Mouse (Mus musculus) hindbrain, embryonic 16.5 days (tissue): ENCODE results near the gene Iqsec2. TPM values are rescaled to one million over a fixed set of nuclear protein-coding genes. Genes with fewer than 3 reads are reported as not detected.

Experiments used
- ATAC-seq: fragments of 200-750 bp; cut with Nextera tagmentation; 2 replicates; pipeline ENCODE4 v1.8.0; 2017; ENCODE audit warnings: moderate TSS enrichment, moderate library complexity
- H3K27ac ChIP-seq: fragments of 300-500 bp; sonication (generic); 2 replicates; pipeline ENCODE4 v1.5.1; 2014; ENCODE audit warnings: low read depth, mild to moderate bottlenecking, control low read depth, low read length, moderate library complexity
- H3K27me3 ChIP-seq: fragments of 300-500 bp; sonication (generic); replicated peaks from 2 replicates; pipeline ENCODE4 v1.6.1; 2014; ENCODE audit warnings: low read length; ENCODE audit not compliant: control insufficient read depth, insufficient read depth
- H3K36me3 ChIP-seq: fragments of 300-500 bp; sonication (generic); 2 replicates; pipeline ENCODE4 v1.6.1; 2014; ENCODE audit warnings: mild to moderate bottlenecking, low read length, moderate library complexity, mixed read lengths; ENCODE audit not compliant: control insufficient read depth, insufficient read depth
- H3K4me1 ChIP-seq: fragments of 300-500 bp; sonication (generic); 2 replicates; pipeline ENCODE4 v1.6.1; 2014; ENCODE audit warnings: low read depth, low read length; ENCODE audit not compliant: control insufficient read depth, insufficient read depth
- H3K4me2 ChIP-seq: fragments of 300-500 bp; sonication (generic); 2 replicates; pipeline ENCODE4 v1.6.1; 2014; ENCODE audit warnings: mild to moderate bottlenecking, low read length, control low read depth, moderate library complexity
- H3K4me3 ChIP-seq: fragments of 300-500 bp; sonication (generic); 2 replicates; pipeline ENCODE4 v1.5.1; 2014; ENCODE audit warnings: mild to moderate bottlenecking, low read length, control low read depth, moderate library complexity
- H3K9ac ChIP-seq: fragments of 300-500 bp; sonication (generic); 2 replicates; pipeline ENCODE4 v1.6.1; 2014; ENCODE audit warnings: low read depth, mild to moderate bottlenecking, control low read depth, low read length, moderate library complexity
- H3K9me3 ChIP-seq: fragments of 300-500 bp; sonication (generic); 2 replicates; pipeline ENCODE4 v1.6.1; 2014; ENCODE audit warnings: mild to moderate bottlenecking, low read length, moderate library complexity; ENCODE audit not compliant: control insufficient read depth
- WGBS: fragments of 180-500 bp; shearing (Covaris S2); extraction: QIAGEN DNeasy Blood & Tissue Kit; methylation state at CpG from one replicate; pipeline ENCODE4 v1.1.7; 2014; 5-methylcytosine and 5-hydroxymethylcytosine counted together
- polyA plus RNA-seq: library from polyadenylated mRNA; unstranded; fragments of >200 nt; fragmentation: Nextera tagmentation; extraction: Ambion mirVana; gene quantifications from 2 replicates; pipeline ENCODE4 v1.2.1, GENCODE M21; 2015

Iqsec2 gene
- polyA plus RNA-seq, 1 experiment from 2014 or later: 6.8 TPM

- Histone ChIP-seq H3K4me3 (no peak overlapping the region), H3K9ac (no peak overlapping the region), H3K27me3 (peaks cover 25% of the 10 kb centered on the region), H3K4me2 (peak overlapping the region; percentile 54), H3K9me3 (no peaks in the 10 kb centered on the region), H3K36me3 (no peaks in the 10 kb centered on the region), H3K4me1 (peaks cover 14% of the 10 kb centered on the region; the same call in 1 of the 2 replicates), H3K27ac (no peak overlapping the region)
- WGBS: 27% methylated on average over 4 of the region's 5 CpGs
- peak; percentile 81 for ATAC-seq
Measured at GRCm38 (mm10) chrX:152147451-152148116, 3.5 kb downstream of the Iqsec2 start.

- Histone ChIP-seq H3K27me3 (peaks cover 26% of the 10 kb centered on the region), H3K4me1 (peaks cover 14% of the 10 kb centered on the region; the same call in 1 of the 2 replicates), H3K9me3 (no peaks in the 10 kb centered on the region), H3K27ac (no peak overlapping the region), H3K4me2 (peak overlapping the region; percentile 12; the same call in 1 of the 2 replicates), H3K36me3 (no peaks in the 10 kb centered on the region), H3K4me3 (no peak overlapping the region), H3K9ac (no peak overlapping the region)
- no peak for ATAC-seq
- 77% methylated on average over 5 of the region's 5 CpGs for WGBS
Measured at GRCm38 (mm10) chrX:152148706-152149105, 4.6 kb downstream of the Iqsec2 start.

GRCm38 (mm10) chrX:152151709-152152108 lies 7.6 kb downstream of the Iqsec2 start:
- H3K9ac ChIP-seq: no peak overlapping the region
- H3K27ac ChIP-seq: no peak overlapping the region
- peaks cover 13% of the 10 kb centered on the region for H3K27me3 ChIP-seq

GRCm38 (mm10) chrX:152158294-152158693 lies 14.2 kb downstream of the Iqsec2 start:
- peaks cover 10% of the 10 kb centered on the region; the same call in 1 of the 2 replicates for H3K27me3 ChIP-seq
- H3K4me2 ChIP-seq: no peak overlapping the region
- no peak overlapping the region for H3K27ac ChIP-seq
- H3K36me3 ChIP-seq: no peaks in the 10 kb centered on the region
- ATAC-seq: no peak
- 81% methylated on average over 3 of the region's 3 CpGs for WGBS
- H3K4me1 ChIP-seq: no peaks in the 10 kb centered on the region
- H3K4me3 ChIP-seq: no peak overlapping the region
- no peak overlapping the region for H3K9ac ChIP-seq
- no peaks in the 10 kb centered on the region for H3K9me3 ChIP-seq

More at GRCm38 (mm10) chrX:152151709-152152108, 7.6 kb downstream of the Iqsec2 start:
- Histone ChIP-seq H3K9me3 (no peaks in the 10 kb centered on the region), H3K4me3 (no peak overlapping the region), H3K4me2 (no peak overlapping the region), H3K4me1 (peaks cover 5% of the 10 kb centered on the region; the same call in 1 of the 2 replicates), H3K36me3 (no peaks in the 10 kb centered on the region)
- 12% methylated on average over 6 of the region's 6 CpGs for WGBS
- peak; percentile 60; the same call in 1 of the 2 replicates for ATAC-seq

- no peak overlapping the region for H3K4me3 ChIP-seq
- no peaks in the 10 kb centered on the region for H3K36me3 ChIP-seq
- H3K9me3 ChIP-seq: no peaks in the 10 kb centered on the region
- no peak for ATAC-seq
- H3K27me3 ChIP-seq: peaks cover 6% of the 10 kb centered on the region; the same call in 1 of the 2 replicates
- H3K27ac ChIP-seq: no peak overlapping the region
- no peak overlapping the region for H3K4me2 ChIP-seq
- 91% methylated on average over 4 of the region's 4 CpGs for WGBS
- no peak overlapping the region for H3K9ac ChIP-seq
- H3K4me1 ChIP-seq: no peaks in the 10 kb centered on the region
Measured at GRCm38 (mm10) chrX:152161404-152161803, 17.3 kb downstream of the Iqsec2 start.

- no peaks in the 10 kb centered on the region for H3K36me3 ChIP-seq
- H3K4me3 ChIP-seq: no peak overlapping the region
- H3K27me3 ChIP-seq: peaks cover 13% of the 10 kb centered on the region
- no peak overlapping the region for H3K27ac ChIP-seq
- no peaks in the 10 kb centered on the region for H3K4me1 ChIP-seq
- no peaks in the 10 kb centered on the region for H3K9me3 ChIP-seq
- H3K4me2 ChIP-seq: no peak overlapping the region
- ATAC-seq: no peak
- H3K9ac ChIP-seq: no peak overlapping the region
Measured at GRCm38 (mm10) chrX:152164061-152164460, 20.0 kb downstream of the Iqsec2 start.

- Histone ChIP-seq H3K36me3 (no peaks in the 10 kb centered on the region), H3K9me3 (no peaks in the 10 kb centered on the region), H3K4me3 (no peak overlapping the region), H3K27me3 (peaks cover 15% of the 10 kb centered on the region), H3K4me1 (peaks cover 2% of the 10 kb centered on the region; the same call in 1 of the 2 replicates), H3K27ac (no peak overlapping the region), H3K9ac (no peak overlapping the region), H3K4me2 (no peak overlapping the region)
- ATAC-seq: no peak
- 77% methylated on average over 6 of the region's 6 CpGs for WGBS
Measured at GRCm38 (mm10) chrX:152166161-152166560, 22.1 kb downstream of the Iqsec2 start.

- 91% methylated on average over 1 of the region's 1 CpGs for WGBS
Measured at GRCm38 (mm10) chrX:152168521-152168920, 24.5 kb downstream of the Iqsec2 start.

GRCm38 (mm10) chrX:152171041-152172026 lies 27.3 kb downstream of the Iqsec2 start:
- ATAC-seq: peak; percentile 76
- Histone ChIP-seq H3K4me2 (no peak overlapping the region), H3K4me1 (peaks cover 2% of the 10 kb centered on the region), H3K27me3 (peaks cover 20% of the 10 kb centered on the region), H3K27ac (no peak overlapping the region), H3K9ac (no peak overlapping the region), H3K36me3 (no peaks in the 10 kb centered on the region), H3K4me3 (no peak overlapping the region), H3K9me3 (no peaks in the 10 kb centered on the region)
- WGBS: 69% methylated on average over 6 of the region's 6 CpGs

More at GRCm38 (mm10) chrX:152168521-152168920, 24.5 kb downstream of the Iqsec2 start:
- Histone ChIP-seq H3K4me3 (no peak overlapping the region), H3K27ac (no peak overlapping the region), H3K27me3 (peaks cover 21% of the 10 kb centered on the region), H3K4me2 (no peak overlapping the region), H3K9ac (no peak overlapping the region), H3K9me3 (no peaks in the 10 kb centered on the region), H3K4me1 (peaks cover 2% of the 10 kb centered on the region), H3K36me3 (no peaks in the 10 kb centered on the region)
- no peak for ATAC-seq
